Mouse (Mus musculus) stomach, postnatal 0 days (tissue): ENCODE data around the gene Alpk1. TPM values are rescaled to one million over a fixed set of nuclear protein-coding genes. Genes with fewer than 3 reads are reported as not detected.

Experiments used
- ATAC-seq: fragments of 200-750 bp; cut with Nextera tagmentation; 2 replicates; pipeline ENCODE4 v1.8.0; 2017; ENCODE audit not compliant: low FRiP score, low TSS enrichment
- DNase-seq: peaks from one replicate; pipeline ENCODE4 v3.0.0-alpha.2; 2016; ENCODE audit warnings: low spot score
- H3K27ac ChIP-seq: fragments of 300-500 bp; sonication (generic); replicated peaks from 2 replicates; pipeline ENCODE4 v1.5.1; 2014; ENCODE audit warnings: mild to moderate bottlenecking, control low read depth
- H3K27me3 ChIP-seq: fragments of 300-500 bp; sonication (generic); 2 replicates; pipeline ENCODE4 v1.6.1; 2014; ENCODE audit warnings: low read length; ENCODE audit not compliant: control insufficient read depth, insufficient read depth
- H3K36me3 ChIP-seq: fragments of 300-500 bp; sonication (generic); 2 replicates; pipeline ENCODE4 v1.6.1; 2014; ENCODE audit warnings: low read length, mixed read lengths; ENCODE audit not compliant: control insufficient read depth, insufficient read depth
- H3K4me1 ChIP-seq: fragments of 300-500 bp; sonication (generic); replicated peaks from 2 replicates; pipeline ENCODE4 v1.6.1; 2014; ENCODE audit warnings: antibody characterized with exemption; ENCODE audit not compliant: control insufficient read depth, insufficient read depth
- H3K4me2 ChIP-seq: fragments of 300-500 bp; sonication (generic); replicated peaks from 2 replicates; pipeline ENCODE4 v1.6.1; 2014; ENCODE audit warnings: low read depth, mild to moderate bottlenecking, control low read depth, moderate library complexity
- H3K4me3 ChIP-seq: fragments of 300-500 bp; sonication (generic); 2 replicates; pipeline ENCODE4 v1.5.1; 2014; ENCODE audit warnings: low read depth, low read length, control low read depth
- H3K9ac ChIP-seq: fragments of 300-500 bp; sonication (generic); 2 replicates; pipeline ENCODE4 v1.6.1; 2014; ENCODE audit warnings: mild to moderate bottlenecking, low read length, control low read depth, mixed read lengths
- H3K9me3 ChIP-seq: fragments of 300-500 bp; sonication (generic); 2 replicates; pipeline ENCODE4 v1.6.1; 2016; ENCODE audit warnings: low read length; ENCODE audit not compliant: control insufficient read depth
- CTCF ChIP-seq: IDR thresholded peaks from 2 replicates; pipeline ENCODE4 v1.5.1; 2016; ENCODE audit warnings: antibody characterized with exemption, low read depth, mild to moderate bottlenecking, moderate library complexity
- EP300 ChIP-seq: optimal IDR thresholded peaks from 2 replicates; pipeline ENCODE3; 2016; ENCODE audit warnings: antibody characterized with exemption
- WGBS: fragments of 180-500 bp; shearing (Covaris S2); extraction: QIAGEN DNeasy Blood & Tissue Kit; methylation state at CpG from one replicate; pipeline ENCODE4 v1.1.7; 2014; 5-methylcytosine and 5-hydroxymethylcytosine counted together
- polyA plus RNA-seq: library from polyadenylated mRNA; unstranded; fragments of >200 nt; fragmentation: Nextera tagmentation; extraction: Ambion mirVana; gene quantifications from 2 replicates; pipeline ENCODE4 v1.2.1, GENCODE M21; 2015

Gene Alpk1
- 1.2 and 1.5 TPM in 2 replicates for polyA plus RNA-seq

GRCm38 (mm10) chr3:127780021-127780644, at the start of gene Alpk1:
TSS of gene Alpk1 (minus strand) at chr3:127780527.
- Histone ChIP-seq H3K9ac (peak within 1 kb of the TSS; percentile 55), H3K4me1 (no peaks in the 10 kb centered on the region), H3K4me2 (peak within 1 kb of the TSS; percentile 69), H3K4me3 (peak within 1 kb of the TSS; percentile 54), H3K27ac (peak within 1 kb of the TSS; percentile 83), H3K27me3 (no peaks in the 10 kb centered on the region), H3K9me3 (no peaks in the 10 kb centered on the region), H3K36me3 (no peaks in the 10 kb centered on the region)
- ATAC-seq (peak; percentile 96), DNase-seq (peak; percentile 85)
- WGBS = under 1% methylated on average over 24 of the region's 24 CpGs
- no peak for TF ChIP-seq EP300
- TF ChIP-seq CTCF = peak; percentile 74

GRCm38 (mm10) chr3:127827123-127827522, 46.8 kb upstream of the Alpk1 start:
- no peak overlapping the region; the same call in 1 of the 2 replicates for H3K4me2 ChIP-seq

GRCm38 (mm10) chr3:127826503-127826902, 46.2 kb upstream of the Alpk1 start:
- DNase-seq = no peak
- Histone ChIP-seq H3K4me2 (no peak overlapping the region), H3K27ac (no peak overlapping the region), H3K9me3 (no peaks in the 10 kb centered on the region), H3K9ac (no peak overlapping the region), H3K27me3 (no peaks in the 10 kb centered on the region), H3K36me3 (no peaks in the 10 kb centered on the region), H3K4me1 (0 out of 2 replicates have a peak, but pooled peaks cover 5% of the 10 kb centered on the region), H3K4me3 (no peak overlapping the region)
- WGBS = 78% methylated on average over 7 of the region's 7 CpGs
- ATAC-seq = no peak
- no peak for TF ChIP-seq EP300
- TF ChIP-seq CTCF = no peak

More at GRCm38 (mm10) chr3:127827123-127827522, 46.8 kb upstream of the Alpk1 start:
- Histone ChIP-seq H3K9me3 (no peaks in the 10 kb centered on the region), H3K27me3 (no peaks in the 10 kb centered on the region), H3K4me3 (no peak overlapping the region), H3K9ac (no peak overlapping the region), H3K27ac (peak overlapping the region; percentile 1; the same call in 1 of the 2 replicates), H3K4me1 (0 out of 2 replicates have a peak, but pooled peaks cover 5% of the 10 kb centered on the region), H3K36me3 (no peaks in the 10 kb centered on the region)
- DNase-seq (no peak), ATAC-seq (peak; percentile 71; the same call in 1 of the 2 replicates)
- 17% methylated on average over 7 of the region's 7 CpGs for WGBS
- no peak for TF ChIP-seq CTCF
- TF ChIP-seq EP300 = no peak

GRCm38 (mm10) chr3:127823886-127824863, 43.8 kb upstream of the Alpk1 start:
- Histone ChIP-seq H3K4me1 (0 out of 2 replicates have a peak, but pooled peaks cover 5% of the 10 kb centered on the region), H3K9ac (no peak overlapping the region), H3K36me3 (no peaks in the 10 kb centered on the region), H3K9me3 (no peaks in the 10 kb centered on the region), H3K27me3 (no peaks in the 10 kb centered on the region), H3K4me3 (no peak overlapping the region), H3K4me2 (no peak overlapping the region), H3K27ac (no peak overlapping the region)
- DNase-seq = no peak
- no peak for TF ChIP-seq EP300
- no peak for TF ChIP-seq CTCF
- 76% methylated on average over 17 of the region's 17 CpGs for WGBS
- no peak for ATAC-seq

GRCm38 (mm10) chr3:127821209-127821608, 40.9 kb upstream of the Alpk1 start:
- TF ChIP-seq EP300 = no peak
- no peak for TF ChIP-seq CTCF
- DNase-seq (no peak), ATAC-seq (no peak)
- no peaks in the 10 kb centered on the region for H3K27me3 ChIP-seq
- no peaks in the 10 kb centered on the region; the same call in 1 of the 2 replicates for H3K36me3 ChIP-seq
- H3K4me1 ChIP-seq = no peaks in the 10 kb centered on the region
- WGBS = 72% methylated on average over 5 of the region's 5 CpGs
- no peak overlapping the region for H3K4me2 ChIP-seq
- H3K4me3 ChIP-seq = no peak overlapping the region
- no peaks in the 10 kb centered on the region for H3K9me3 ChIP-seq
- H3K9ac ChIP-seq = no peak overlapping the region
- no peak overlapping the region for H3K27ac ChIP-seq
